Mouse (Mus musculus): ENCODE data around the gene Rpl23.

DNA sequence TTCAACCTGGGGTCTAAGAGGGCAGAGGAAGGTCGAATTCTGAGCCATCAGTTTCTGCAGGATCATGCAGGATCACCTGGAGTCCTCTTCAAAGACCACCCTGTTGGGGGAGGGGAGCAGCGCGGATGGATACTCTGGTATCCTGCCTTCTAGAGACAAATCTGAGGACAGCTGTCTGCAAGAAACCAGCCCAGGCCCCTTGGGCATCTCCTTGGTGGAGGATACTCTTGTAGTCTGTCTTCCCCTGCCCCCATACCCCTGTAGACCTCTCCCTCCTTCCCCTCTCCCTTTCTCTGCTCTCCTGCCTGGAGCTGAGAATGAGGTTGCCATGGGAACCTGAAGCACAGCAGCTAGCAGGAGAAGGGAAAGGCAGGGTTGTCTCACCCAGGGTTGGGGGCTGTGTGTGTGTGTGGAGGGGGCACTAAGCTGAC lies 30.3 kb upstream of the Rpl23 start:
- TF ChIP-seq CEBPB (IDR thresholded peaks at IDR 0.05; ENCODE audit: low read depth) (no peak), CTCF (IDR thresholded peaks at IDR 0.05; ENCODE audit: control insufficient read depth, insufficient read depth, insufficient read length) (no peak), MYOD1 (IDR thresholded peaks at IDR 0.05; ENCODE audit: control insufficient read depth, insufficient read length, low read depth) (no peak), USF1 (IDR thresholded peaks at IDR 0.05; ENCODE audit: low read depth) (no peak), MYOG (IDR thresholded peaks at IDR 0.05; ENCODE audit: control insufficient read depth, extremely low read depth, insufficient read length) (no peak)

All from C2C12 (cell line).